Mouse (Mus musculus) effector memory CD4-positive, alpha-beta T cell, adult 7 months (primary cell): ENCODE data around the gene Olfr867. TPM values are rescaled to one million over a fixed set of nuclear protein-coding genes. Genes with fewer than 3 reads are reported as not detected.

Source experiments
- polyA plus RNA-seq: library from polyadenylated mRNA; unstranded; fragments of 100-300 nt; shearing (Covaris generic); gene quantifications from one replicate; pipeline ENCODE4 v1.2.1, GENCODE M21; 2017

The Olfr867 gene
- polyA plus RNA-seq, result not detected

DNA sequence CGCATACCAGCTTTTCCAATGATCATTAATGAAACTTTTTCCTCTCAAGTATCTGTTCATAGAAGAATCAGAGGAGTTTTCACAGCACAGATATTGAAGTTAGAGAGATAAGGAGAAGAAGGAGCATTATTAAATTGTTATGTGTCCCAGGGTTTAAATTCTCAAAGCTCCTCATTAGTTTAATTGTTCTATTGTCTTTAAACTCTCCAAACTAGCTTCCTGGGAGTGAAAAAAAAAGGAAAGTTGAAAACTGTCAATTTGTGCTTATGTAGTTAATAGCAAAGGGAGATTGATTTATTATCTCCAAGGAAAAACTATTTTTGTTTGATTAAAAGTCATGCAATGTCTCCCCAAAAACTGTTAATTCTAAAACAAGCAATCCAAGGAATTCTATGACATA, at the start of gene Olfr867:
Olfr867 (minus strand) TSS at position 101 of the 400 bp plus-strand sequence.

DNA sequence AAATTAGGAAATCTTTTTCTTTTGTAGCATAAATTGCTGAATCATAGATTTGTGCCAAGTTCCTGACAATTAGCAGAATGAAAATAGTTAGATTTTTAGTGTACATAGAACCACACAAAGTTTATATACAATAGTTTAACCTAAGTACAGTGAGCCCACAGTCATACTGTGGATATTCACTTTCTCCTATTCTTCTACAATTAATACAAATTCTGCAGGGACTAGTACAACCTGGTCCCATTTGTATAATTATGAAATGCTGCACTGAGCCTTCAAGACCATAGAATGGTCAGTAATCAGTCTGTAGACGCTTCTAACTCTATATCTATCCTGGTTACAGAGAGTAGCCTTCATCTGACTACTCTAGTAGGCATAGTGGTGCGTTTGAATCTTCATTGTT, 41.0 kb upstream of the Olfr867 start, which contains the start of gene Olfr868:
Olfr868 (plus strand) TSS at position 301 of the 400 bp plus-strand sequence.

DNA sequence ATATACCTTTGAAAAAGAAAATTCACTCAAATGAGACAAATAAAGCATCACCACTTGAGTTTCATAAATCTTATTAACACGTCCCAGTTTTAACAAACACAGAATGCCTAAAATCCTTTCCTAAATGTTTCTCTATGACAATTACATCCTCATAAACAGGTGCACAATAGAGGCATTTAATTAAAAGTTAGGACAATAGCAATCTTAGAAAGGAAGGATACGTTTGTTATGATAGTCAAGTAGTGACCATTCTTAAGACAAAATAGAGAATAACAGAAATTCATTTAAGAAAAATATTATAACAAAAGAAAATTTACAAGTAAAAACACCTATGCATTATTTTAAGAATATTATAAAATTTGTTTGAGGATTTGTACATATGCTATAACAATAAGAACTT, 29.4 kb downstream of the Olfr867 start, which contains the start of gene Olfr866:
Olfr866 (minus strand) TSS at position 101 of the 400 bp plus-strand sequence.

Other genes with a start within 250 kb of the Olfr867 start
- gene Olfr860, start 207.8 kb downstream of the Olfr867 start, polyA plus RNA-seq, result not detected
- not detected for gene Olfr862, start 169.6 kb downstream of the Olfr867 start, polyA plus RNA-seq
- 1.0 TPM for gene Olfr77, start 140.7 kb downstream of the Olfr867 start, polyA plus RNA-seq
- not detected for gene Olfr866, start 29.5 kb downstream of the Olfr867 start, polyA plus RNA-seq
- gene Olfr868, start 41.1 kb upstream of the Olfr867 start, polyA plus RNA-seq, result 0.24 TPM
- gene Olfr869, start 71.4 kb upstream of the Olfr867 start, polyA plus RNA-seq, result not detected
- not detected for gene Olfr870, start 116.5 kb upstream of the Olfr867 start, polyA plus RNA-seq
- gene Olfr871, start 154.6 kb upstream of the Olfr867 start, polyA plus RNA-seq, result not detected
- not detected for gene Olfr872, start 179.6 kb upstream of the Olfr867 start, polyA plus RNA-seq
- 0.69 TPM for gene Olfr39, start 224.8 kb upstream of the Olfr867 start, polyA plus RNA-seq
- not detected for gene Olfr873, start 241.0 kb upstream of the Olfr867 start, polyA plus RNA-seq